Mouse (Mus musculus) G1E (cell line): ENCODE measurements around the gene Lzts3.

Experiments
- CTCF ChIP-seq: IDR thresholded peaks from 2 replicates; pipeline ENCODE4 v1.5.1; 2012; ENCODE audit warnings: low read depth, low read length, inconsistent platforms, mixed read lengths
- GATA1 ChIP-seq: IDR thresholded peaks from 2 replicates; pipeline ENCODE4 v1.6.1; 2012; ENCODE audit warnings: borderline replicate concordance, low read length, inconsistent platforms, mixed read lengths
- TAL1 ChIP-seq: conservative IDR thresholded peaks from 2 replicates; pipeline ENCODE4 v1.6.1; 2012; ENCODE audit warnings: low read depth, low read length, inconsistent platforms, mixed read lengths

GRCm38 (mm10) chr2:130595596-130595995 lies 47.0 kb downstream of the Lzts3 start:
- no peak for TF ChIP-seq CTCF
- no peak for TF ChIP-seq GATA1
- no peak for TF ChIP-seq TAL1
